Mouse (Mus musculus) brain, embryonic 14.5 days (tissue): ENCODE results near the gene Nsd1. TPM values are rescaled to one million over a fixed set of nuclear protein-coding genes. Genes with fewer than 3 reads are reported as not detected.
A peak's percentile ranks its signal among the peaks of the same experiment; 100 is the strongest.

Experiments used
- DNase-seq: peaks from one replicate; pipeline ENCODE4 v3.0.0-alpha.2; 2011; ENCODE audit warnings: low read depth
- CTCF ChIP-seq: fragments of 200-500 bp; IDR thresholded peaks from 2 replicates; pipeline ENCODE4 v1.5.1; 2012; ENCODE audit warnings: inconsistent platforms, mild to moderate bottlenecking, moderate library complexity, borderline replicate concordance; ENCODE audit not compliant: insufficient read depth, insufficient read length; ENCODE audit errors: extremely low read depth
- POLR2A ChIP-seq: fragments of 200-500 bp; IDR thresholded peaks from 2 replicates; pipeline ENCODE4 v1.6.1; 2012; ENCODE audit warnings: mild to moderate bottlenecking, inconsistent platforms, borderline replicate concordance; ENCODE audit not compliant: poor library complexity, insufficient read depth, insufficient read length, severe bottlenecking; ENCODE audit errors: extremely low read depth
- polyA plus RNA-seq: library from polyadenylated mRNA; depleted of rRNA; stranded (reverse); fragments of >200 nt; gene quantifications from 2 replicates; pipeline ENCODE4 v1.2.3, GENCODE M21; 2012; rRNA removed

Nsd1 gene
- polyA plus RNA-seq: 38.1 and 52.2 TPM in 2 replicates

DNA sequence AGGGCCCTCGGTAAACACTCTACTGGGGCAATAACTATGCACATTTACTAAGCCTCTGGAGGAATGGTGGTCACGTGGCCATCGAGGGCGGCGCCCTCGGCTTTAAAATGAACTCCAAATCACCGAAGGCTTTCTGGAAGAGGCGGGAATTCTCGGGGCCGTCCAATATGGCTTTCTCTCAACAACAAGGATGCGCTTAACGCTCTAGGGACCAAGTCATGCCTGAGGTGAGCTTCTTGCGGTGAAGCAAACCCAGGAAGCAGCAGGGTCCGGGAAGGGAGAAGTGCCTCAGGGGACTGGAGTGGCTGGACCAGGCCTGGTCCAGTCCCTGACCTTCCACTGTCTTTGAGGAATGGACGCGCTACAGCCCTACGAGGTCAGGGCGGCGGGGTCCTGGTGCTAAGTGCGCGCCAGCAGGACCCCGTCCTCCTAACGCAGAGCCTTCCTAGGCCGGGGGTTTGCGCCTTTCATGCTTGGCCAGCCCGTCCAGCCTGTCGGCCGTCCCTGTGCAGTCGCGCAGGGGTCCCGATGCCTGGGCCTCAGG is at the start of gene Nsd1:
TSS of gene Nsd1 (plus strand) at position 134 of the 544 bp plus-strand sequence.
- DNase-seq: no peak
- no peak for TF ChIP-seq CTCF
- no peak for TF ChIP-seq POLR2A

DNA sequence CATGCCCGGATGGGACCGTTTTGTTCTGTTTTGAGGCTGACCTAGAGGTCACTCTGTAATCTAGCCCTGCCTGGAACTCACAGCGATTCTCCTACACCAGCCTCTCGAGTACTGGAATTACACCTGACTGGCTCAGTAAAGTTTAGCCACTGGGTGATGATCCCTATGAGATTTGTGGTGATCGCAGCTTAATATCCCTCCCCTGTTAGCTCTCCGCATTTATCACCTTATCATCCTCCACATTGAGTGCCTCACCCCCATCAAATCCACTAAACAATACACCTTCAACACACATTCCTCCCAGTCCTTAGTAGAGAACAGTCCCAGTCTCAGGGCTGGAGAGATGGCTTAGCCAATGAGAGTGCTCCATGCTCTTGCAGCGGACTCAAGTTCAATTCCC is 47.2 kb upstream of the Nsd1 start:
- no peak for TF ChIP-seq CTCF
- TF ChIP-seq POLR2A: no peak
- DNase-seq: no peak

DNA sequence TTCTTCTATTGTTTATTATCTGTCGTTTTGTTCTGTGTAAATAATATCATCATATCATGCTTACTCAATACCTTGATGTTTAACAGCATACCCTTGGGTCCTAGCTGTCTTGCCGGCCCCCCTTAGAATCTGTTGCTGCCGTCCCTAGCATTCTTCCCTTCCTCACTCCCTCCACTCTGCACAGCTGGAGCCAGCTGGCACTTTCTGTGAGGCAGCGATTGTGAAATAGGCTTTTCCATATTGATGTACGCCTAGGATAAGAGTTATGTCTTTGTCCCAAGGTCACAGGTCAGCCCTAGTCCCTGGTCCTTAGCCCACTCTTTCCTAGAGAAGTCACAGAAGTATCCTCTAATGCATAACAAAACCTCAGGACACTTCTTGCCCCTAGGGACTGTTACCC is 46.0 kb upstream of the Nsd1 start:
- DNase-seq: no peak
- TF ChIP-seq CTCF: no peak
- no peak for TF ChIP-seq POLR2A

DNA sequence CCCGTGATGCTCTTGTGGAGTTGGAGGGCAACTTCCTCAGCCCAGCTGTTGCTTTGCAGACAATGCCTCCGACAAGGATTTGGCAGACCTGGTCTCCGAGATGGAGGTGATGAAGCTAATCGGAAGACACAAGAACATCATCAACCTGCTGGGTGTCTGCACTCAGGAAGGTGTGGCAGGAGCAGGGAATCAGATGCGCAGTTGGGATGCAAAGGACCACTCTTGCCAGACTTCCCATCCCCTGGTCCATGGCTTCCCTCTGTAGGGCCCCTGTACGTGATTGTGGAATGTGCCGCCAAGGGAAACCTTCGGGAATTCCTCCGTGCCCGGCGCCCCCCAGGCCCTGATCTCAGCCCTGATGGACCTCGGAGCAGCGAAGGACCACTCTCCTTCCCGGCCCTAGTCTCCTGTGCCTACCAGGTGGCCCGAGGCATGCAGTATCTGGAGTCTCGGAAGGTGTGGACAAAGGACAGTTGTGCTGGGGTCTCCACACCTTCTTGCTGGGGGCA is 43.7 kb upstream of the Nsd1 start:
- DNase-seq: no peak
- TF ChIP-seq POLR2A (no peak), CTCF (no peak)

DNA sequence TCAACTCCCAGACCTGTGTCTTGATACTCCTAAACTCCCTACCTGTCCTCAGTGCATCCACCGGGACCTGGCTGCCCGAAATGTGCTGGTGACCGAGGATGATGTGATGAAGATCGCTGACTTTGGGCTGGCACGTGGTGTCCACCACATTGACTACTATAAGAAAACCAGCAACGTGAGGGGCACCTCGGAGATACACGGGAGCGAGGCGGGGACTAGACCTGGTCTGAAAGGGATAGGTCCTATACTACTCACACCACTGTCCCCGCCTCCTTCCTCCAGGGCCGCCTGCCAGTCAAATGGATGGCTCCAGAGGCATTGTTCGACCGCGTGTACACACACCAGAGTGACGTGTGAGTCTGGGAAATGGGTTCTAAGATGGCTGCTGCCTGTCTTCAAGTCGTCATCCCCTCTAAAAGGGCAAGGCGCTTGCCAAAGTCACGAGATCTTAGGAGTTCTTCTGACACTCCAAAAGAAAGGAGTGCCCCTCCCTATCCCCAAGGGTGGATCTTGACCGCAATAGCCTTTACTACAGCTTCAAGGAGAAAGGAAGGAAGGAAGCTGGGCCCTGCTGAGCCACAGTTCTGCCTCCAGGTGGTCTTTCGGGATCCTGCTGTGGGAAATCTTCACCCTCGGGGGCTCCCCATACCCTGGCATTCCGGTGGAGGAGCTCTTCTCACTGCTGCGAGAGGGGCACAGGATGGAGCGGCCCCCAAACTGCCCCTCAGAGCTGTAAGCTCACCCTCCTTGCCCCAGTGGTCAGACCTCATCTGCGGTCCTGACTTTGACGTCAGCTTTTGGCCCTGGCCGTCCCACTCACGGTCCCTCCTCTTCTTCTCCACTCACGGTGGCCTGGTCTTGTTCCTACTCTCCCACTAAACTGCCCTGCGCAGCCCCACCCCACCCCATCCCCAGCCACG is 42.5 kb upstream of the Nsd1 start:
- no peak for TF ChIP-seq CTCF
- TF ChIP-seq POLR2A: no peak

DNA sequence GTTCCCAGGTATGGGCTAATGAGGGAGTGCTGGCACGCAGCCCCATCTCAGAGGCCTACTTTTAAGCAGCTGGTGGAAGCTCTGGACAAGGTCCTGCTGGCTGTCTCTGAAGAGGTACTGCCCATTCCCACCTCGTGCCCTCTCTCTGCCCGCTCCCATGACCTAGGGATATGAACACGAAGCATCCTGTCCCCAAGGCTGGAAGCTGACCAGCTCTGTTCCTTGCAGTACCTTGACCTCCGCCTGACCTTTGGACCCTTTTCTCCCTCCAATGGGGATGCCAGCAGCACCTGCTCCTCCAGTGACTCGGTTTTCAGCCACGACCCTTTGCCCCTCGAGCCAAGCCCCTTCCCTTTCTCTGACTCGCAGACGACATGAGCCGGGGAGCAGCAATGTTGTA is 41.8 kb upstream of the Nsd1 start:
- no peak for DNase-seq
- no peak for TF ChIP-seq POLR2A
- TF ChIP-seq CTCF: no peak

More for the DNA sequence above, 42.5 kb upstream of the Nsd1 start:
- no peak for DNase-seq

DNA sequence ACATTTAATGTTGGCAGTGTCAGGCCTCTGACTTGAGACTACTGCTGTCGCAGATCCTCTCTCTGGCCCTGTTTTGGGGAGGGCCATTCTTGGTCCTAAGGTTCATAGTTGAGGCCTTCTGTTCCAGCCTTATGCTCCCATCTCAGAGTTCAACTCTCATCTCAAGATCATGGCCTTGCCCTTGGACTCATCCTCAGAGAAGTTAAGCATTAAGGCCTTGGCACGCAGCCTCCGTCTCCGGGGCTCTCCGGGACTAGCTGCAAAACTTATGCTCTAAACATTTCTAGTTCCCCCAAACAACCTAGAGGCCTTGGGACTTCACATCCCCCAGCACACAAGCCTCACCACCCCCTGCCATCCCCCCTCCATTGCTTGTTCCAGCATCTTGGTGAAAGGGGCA is 41.3 kb upstream of the Nsd1 start:
- TF ChIP-seq POLR2A: no peak
- no peak for TF ChIP-seq CTCF
- no peak for DNase-seq

DNA sequence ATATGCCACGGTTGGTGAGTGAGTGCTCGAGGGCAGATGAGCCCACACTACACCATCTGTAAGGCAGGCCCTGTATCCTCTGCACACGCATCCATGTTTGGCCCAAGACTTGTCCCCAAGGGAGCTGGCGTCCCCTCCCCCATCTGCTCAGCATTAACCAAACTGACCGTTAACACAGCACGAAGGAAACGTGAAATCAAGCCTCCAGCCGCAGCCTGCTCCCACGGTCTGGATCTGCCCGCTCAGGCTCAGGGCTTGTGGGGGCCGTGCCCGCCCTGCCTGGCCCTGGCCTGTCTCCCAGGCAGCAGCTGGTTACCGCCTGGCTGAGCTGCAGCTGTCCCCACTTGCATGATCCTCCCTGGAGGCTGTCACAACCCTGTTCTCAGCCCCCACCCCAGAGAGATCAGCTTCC is 40.6 kb upstream of the Nsd1 start:
- TF ChIP-seq CTCF: no peak
- DNase-seq: peak; percentile 83

DNA sequence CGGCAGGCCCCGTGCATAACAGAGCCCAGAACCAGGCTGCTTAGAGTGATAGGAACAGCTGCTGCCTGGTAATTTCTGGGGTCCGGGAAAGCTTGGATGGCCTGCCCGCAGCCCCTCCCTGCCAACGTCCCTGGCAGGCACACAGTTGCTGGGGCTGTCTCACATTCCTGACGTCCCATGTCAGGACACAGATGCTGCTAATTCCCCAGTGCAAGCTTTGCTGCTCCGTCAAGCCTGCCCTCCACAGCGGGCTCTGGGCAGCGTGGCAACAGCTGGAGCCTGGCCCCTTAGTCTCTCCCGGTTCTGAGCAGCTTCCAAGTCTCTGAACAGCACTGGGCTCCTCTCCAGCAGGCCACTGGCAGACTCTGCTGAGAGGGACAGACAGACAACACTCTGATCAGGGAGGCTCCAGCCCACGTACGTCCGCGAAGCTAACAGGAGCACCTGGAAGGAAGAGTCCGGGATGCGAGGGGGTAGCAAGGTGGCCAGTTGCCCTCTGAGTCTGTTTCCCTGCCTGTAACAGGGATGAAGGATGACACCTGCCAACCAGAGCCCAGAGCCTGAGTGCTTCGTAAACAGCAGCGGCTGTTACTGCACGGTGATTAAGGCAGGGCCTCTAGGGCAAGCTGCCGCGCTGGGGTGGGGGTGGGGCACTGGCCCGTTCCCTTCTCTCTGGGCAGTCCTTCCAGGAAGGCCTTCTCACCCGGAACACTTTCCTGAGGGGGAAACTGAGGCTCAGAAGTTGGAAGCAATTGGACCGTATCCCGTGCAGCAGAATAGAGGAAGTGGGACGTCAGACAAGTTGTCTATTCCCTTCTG is 37.9 kb upstream of the Nsd1 start:
- TF ChIP-seq POLR2A (no peak), CTCF (no peak)
- peak; percentile 91 for DNase-seq

DNA sequence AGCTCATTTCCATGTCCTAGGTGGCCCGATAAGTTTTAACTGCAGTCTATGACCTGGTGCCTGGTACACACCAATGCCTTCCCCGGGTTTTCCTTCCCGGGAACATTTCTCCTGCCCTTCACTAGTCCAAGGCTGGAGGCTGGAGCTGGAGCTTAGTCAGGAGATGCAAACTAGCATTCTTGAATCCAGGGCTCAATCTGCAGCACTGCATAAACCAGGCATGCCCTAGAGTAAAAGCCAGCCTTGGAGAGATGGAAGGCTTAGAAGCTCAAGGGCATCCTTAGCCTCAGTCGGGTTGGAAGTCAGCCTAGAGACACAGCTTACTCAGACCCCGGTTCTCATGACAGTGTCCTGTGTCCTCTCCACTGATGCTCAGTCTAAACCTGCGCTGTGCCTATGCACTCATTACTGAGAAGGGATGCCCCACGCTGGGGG is 37.2 kb upstream of the Nsd1 start:
- DNase-seq: no peak
- TF ChIP-seq POLR2A (no peak), CTCF (no peak)

DNA sequence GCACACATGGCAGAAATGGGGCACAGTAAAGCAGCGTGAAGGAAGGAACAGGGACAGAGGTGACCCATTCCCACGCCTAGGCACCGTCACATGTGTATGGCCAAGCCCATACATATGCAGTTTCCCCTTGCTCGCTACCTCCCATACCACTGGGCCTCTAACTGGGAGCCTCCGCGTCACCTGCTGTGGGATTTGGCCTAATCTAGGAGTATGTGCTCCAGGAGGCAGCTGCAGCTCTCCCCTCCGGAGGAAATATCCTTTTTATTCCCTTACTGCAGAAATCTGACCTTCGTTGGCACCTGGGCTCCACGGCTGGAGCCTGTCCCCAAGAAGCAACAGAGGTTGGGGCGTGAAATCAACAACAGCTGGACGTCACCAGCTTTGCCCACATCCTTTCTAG is 35.2 kb upstream of the Nsd1 start:
- DNase-seq: no peak
- TF ChIP-seq POLR2A: no peak
- no peak for TF ChIP-seq CTCF

DNA sequence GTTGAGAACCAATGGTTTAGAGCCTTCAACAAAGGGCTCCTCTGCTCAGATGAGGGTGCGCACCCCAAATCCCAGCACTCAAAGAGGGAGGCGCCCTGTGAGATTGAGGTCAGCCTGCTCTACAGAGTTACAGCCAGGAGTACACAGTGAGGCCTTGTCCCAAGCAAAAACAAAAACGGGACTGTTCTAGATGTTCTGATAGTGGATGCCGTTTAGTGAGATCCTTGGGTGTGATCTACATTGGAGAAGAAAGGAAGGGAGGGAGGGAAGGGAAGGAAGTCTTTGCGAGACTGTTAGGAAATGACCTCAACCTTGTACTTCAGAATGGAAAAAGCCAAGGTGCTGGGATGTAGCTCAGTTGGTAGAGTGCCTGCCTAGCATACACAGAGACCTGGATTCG is 33.3 kb upstream of the Nsd1 start:
- DNase-seq: no peak
- no peak for TF ChIP-seq CTCF
- no peak for TF ChIP-seq POLR2A
